ENCODE assay signal across 11 mouse cellular contexts in genomic region chr12:40462693-40463235, GRCm38 (mm10). TPM values are rescaled to one million over a fixed set of nuclear protein-coding genes. Genes with fewer than 3 reads are reported as not detected.
A peak's percentile ranks its signal among the peaks of the same experiment; 100 is the strongest.
DNase-seq lines count a peak whose midpoint lies in the region; ATAC-seq and TF ChIP-seq lines count a peak whose summit lies in the region.
"Had no signal": no experiment of that assay in that cellular context is flagged by ENCODE, and none has a peak within 500 bp of the region (broad histone marks: within the 10 kb centered on the region; RNA-seq: fewer than 3 reads in every experiment).

No protein-coding gene starts in this region.

- no peak overlapping the region for H3K4me3 ChIP-seq in cerebellum, adult 2 months (replicated peaks; ENCODE audit: insufficient read depth, low read depth, low read length)
- H3K4me3 ChIP-seq in kidney, embryonic 16.5 days (ENCODE audit: low read length): no peak overlapping the region
- H3K4me3 ChIP-seq in thymus, adult 2 months (ENCODE audit: control insufficient read depth, insufficient read depth, low read length): no peak overlapping the region

- WGBS in cerebellum, adult 2 months: 17% methylated on average over 7 of the region's 7 CpGs
- WGBS in kidney, embryonic 16.5 days: 43% methylated on average over 7 of the region's 7 CpGs
- 86% methylated on average over 7 of the region's 7 CpGs for WGBS in thymus, adult 2 months

- no peaks in the 10 kb centered on the region for H3K9me3 ChIP-seq in kidney, embryonic 16.5 days (ENCODE audit: low read length)

- H3K27me3 ChIP-seq in cerebellum, adult 2 months (ENCODE audit: control insufficient read depth, insufficient read depth, low read length): no peaks in the 10 kb centered on the region
- no peaks in the 10 kb centered on the region for H3K27me3 ChIP-seq in kidney, embryonic 16.5 days (ENCODE audit: insufficient read depth, low read length)
- H3K27me3 ChIP-seq in thymus, adult 2 months (ENCODE audit: control insufficient read depth, insufficient read depth, low read length): no peaks in the 10 kb centered on the region

- no peak for ATAC-seq in cerebellum, adult (ENCODE audit: insufficient number of reproducible peaks, low FRiP score, low TSS enrichment)
- no peak for ATAC-seq in kidney, embryonic 16.5 days (ENCODE audit: low FRiP score, low TSS enrichment)

- no peak overlapping the region for H3K4me2 ChIP-seq in kidney, embryonic 16.5 days (replicated peaks; ENCODE audit: low read depth, low read length)
- H3K4me2 ChIP-seq: liver, embryonic 11.5 days had no signal

- H3K9ac ChIP-seq in kidney, embryonic 16.5 days (replicated peaks; ENCODE audit: low read length): no peak overlapping the region

- peak in 1 of 2 experiments; percentile 58 for DNase-seq in cerebellum, adult 2 months
- DNase-seq in kidney, adult 18-20 months: no peak
- DNase-seq in brain, embryonic 14.5 days (ENCODE audit: low read depth): peak; percentile 55
- DNase-seq in kidney, postnatal 14 days: peak; percentile 60
- no peak for DNase-seq in adrenal gland, postnatal 4 days (ENCODE audit: low spot score in 2 of 2)
- no peak for DNase-seq in thymus, adult 2 months
- DNase-seq: adrenal gland, postnatal 14 days; gastrocnemius, postnatal 14 days had no signal

- peak overlapping the region; percentile 42 for H3K27ac ChIP-seq in cerebellum, adult 2 months (ENCODE audit: insufficient read depth, low read length)
- H3K27ac ChIP-seq in kidney, embryonic 16.5 days (ENCODE audit: low read length): peak overlapping the region; percentile 47; the same call in 1 of the 2 replicates
- no peak overlapping the region for H3K27ac ChIP-seq in thymus, adult 2 months (ENCODE audit: control insufficient read depth, insufficient read depth, low read length)

- no peak for TF ChIP-seq CTCF in cerebellum, adult 2 months (IDR thresholded peaks at IDR 0.05; ENCODE audit: borderline replicate concordance, insufficient read depth, low read depth, low read length)
- no peak for TF ChIP-seq CTCF in brain, embryonic 14.5 days (IDR thresholded peaks at IDR 0.05; ENCODE audit: borderline replicate concordance, extremely low read depth, insufficient read depth, insufficient read length)
- TF ChIP-seq CTCF in thymus, adult 2 months (IDR thresholded peaks at IDR 0.05; ENCODE audit: borderline replicate concordance, control insufficient read depth, extremely low read depth, insufficient read depth, low read length, poor library complexity): no peak

- no peak for TF ChIP-seq POLR2A in cerebellum, adult 2 months (IDR thresholded peaks at IDR 0.05; ENCODE audit: borderline replicate concordance, insufficient read depth, low read length)
- TF ChIP-seq POLR2A in brain, embryonic 14.5 days (IDR thresholded peaks at IDR 0.05; ENCODE audit: borderline replicate concordance, extremely low read depth, insufficient read depth, insufficient read length, poor library complexity, severe bottlenecking): no peak
- TF ChIP-seq POLR2A in thymus, adult 2 months (IDR thresholded peaks at IDR 0.05; ENCODE audit: control insufficient read depth, extremely low read depth, insufficient read depth, low read length, poor library complexity): no peak

- peaks cover 39% of the 10 kb centered on the region for H3K4me1 ChIP-seq in cerebellum, adult 2 months (ENCODE audit: control insufficient read depth, insufficient read depth, low read length)
- H3K4me1 ChIP-seq in kidney, embryonic 16.5 days (ENCODE audit: insufficient read depth, low read length): peaks cover 13% of the 10 kb centered on the region
- H3K4me1 ChIP-seq in thymus, adult 2 months (replicated peaks; ENCODE audit: control insufficient read depth, insufficient read depth, low read length): no peaks in the 10 kb centered on the region

- no peaks in the 10 kb centered on the region for H3K36me3 ChIP-seq in kidney, embryonic 16.5 days (ENCODE audit: insufficient read depth, low read length)
- H3K36me3 ChIP-seq in thymus, adult 2 months (ENCODE audit: control insufficient read depth, insufficient read depth, low read length): no peaks in the 10 kb centered on the region

RNA-seq across cellular contexts. Expression of gene Dock4, which starts 17.0 kb away (rescaled TPM):
- polyA plus RNA-seq in cerebellum, adult 2 months (2012; rRNA removed): 35.6 and 41.5 TPM in 2 replicates
- 13.3 and 18.4 TPM in 2 replicates for polyA plus RNA-seq in kidney, embryonic 16.5 days (2015; fragmentation: Nextera tagmentation; extraction: Ambion mirVana)
- polyA plus RNA-seq in brain, embryonic 14.5 days (2012; rRNA removed): 25.8 and 29.5 TPM in 2 replicates
- 10 to 100 TPM; 26.5 to 29.6 TPM for total RNA-seq in adrenal gland, postnatal 4 days (2021)
- 2.0 and 2.3 TPM in 2 replicates for polyA plus RNA-seq in thymus, adult 2 months (2012; rRNA removed)

RNA-seq across cellular contexts. Expression of gene Zfp277, which starts 17.1 kb away (rescaled TPM):
- polyA plus RNA-seq in cerebellum, adult 2 months (2012; rRNA removed): 14.3 and 15.8 TPM in 2 replicates
- polyA plus RNA-seq in kidney, embryonic 16.5 days (2015; fragmentation: Nextera tagmentation; extraction: Ambion mirVana): 42.4 and 42.8 TPM in 2 replicates
- 17.7 and 18.7 TPM in 2 replicates for polyA plus RNA-seq in brain, embryonic 14.5 days (2012; rRNA removed)
- total RNA-seq in adrenal gland, postnatal 4 days (2021): 10 to 100 TPM; 27.6 to 32.3 TPM
- polyA plus RNA-seq in thymus, adult 2 months (2012; rRNA removed): 5.6 and 8.6 TPM in 2 replicates

Comparison
In these comparisons a context has a peak if more than half of its experiments do, and no peak if none do; other contexts are left out.
1. DNase-seq: peak in brain, embryonic 14.5 days (single experiment) and kidney, postnatal 14 days (single experiment); none in kidney, adult 18-20 months (single experiment), adrenal gland, postnatal 4 days (0 of 2) and thymus, adult 2 months (single experiment).